ENCODE assay signal across 11 mouse cellular contexts in the genomic region with DNA sequence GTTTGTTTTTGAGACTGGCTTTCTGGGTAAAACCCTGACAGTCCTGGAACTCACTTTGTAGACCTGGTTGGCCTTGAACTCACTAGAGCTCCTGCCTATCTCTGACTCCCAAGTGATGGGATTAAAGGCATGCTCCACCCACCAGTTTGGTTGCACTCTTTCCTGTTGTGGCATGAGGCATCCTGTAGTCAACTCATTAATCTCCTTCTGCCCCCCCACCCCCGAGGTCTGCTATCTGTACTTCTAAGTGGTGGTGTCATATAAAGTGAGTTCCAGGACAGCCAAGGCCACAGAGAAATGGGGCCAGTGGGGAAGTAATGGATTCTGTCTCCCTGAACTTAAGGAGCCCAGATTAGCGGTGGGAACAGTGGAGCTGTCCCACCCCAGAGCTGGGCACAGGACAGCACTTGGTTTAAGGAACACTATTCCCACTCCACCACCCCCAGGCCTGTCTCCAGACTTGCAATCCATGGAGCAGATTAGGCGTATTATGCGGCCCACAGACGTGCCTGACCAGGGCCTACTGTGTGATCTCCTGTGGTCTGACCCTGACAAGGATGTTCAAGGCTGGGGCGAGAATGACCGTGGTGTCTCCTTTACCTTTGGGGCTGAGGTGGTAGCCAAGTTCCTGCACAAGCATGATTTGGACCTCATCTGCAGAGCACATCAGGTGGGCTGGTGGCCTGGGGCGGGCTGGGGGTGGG. TPM values are rescaled to one million over a fixed set of nuclear protein-coding genes. Genes with fewer than 3 reads are reported as not detected.
DNase-seq lines count a peak whose midpoint lies in the region; ATAC-seq and TF ChIP-seq lines count a peak whose summit lies in the region.
"Had no signal": no experiment of that assay in that cellular context is flagged by ENCODE, and none has a peak within 500 bp of the region (broad histone marks: within the 10 kb centered on the region; RNA-seq: fewer than 3 reads in every experiment).

No protein-coding gene starts in this region.

- H3K4me1 ChIP-seq in lung, embryonic 14.5 days (ENCODE audit: insufficient read depth): peaks cover 11% of the 10 kb centered on the region
- peaks cover 10% of the 10 kb centered on the region for H3K4me1 ChIP-seq in lung, adult 2 months (ENCODE audit: control insufficient read depth, insufficient read depth, low read length)
- H3K4me1 ChIP-seq in limb, embryonic 10.5 days: peaks cover 66% of the 10 kb centered on the region

- H3K9ac ChIP-seq in lung, embryonic 14.5 days: no peak overlapping the region

- intact Hi-C loops in gastrocnemius, adult 2 months (cut with DNase I): loop anchor here (5.0 kb wide), 1 partner anchor 67 kb away; the partner anchor contains the start of gene Aip
- intact Hi-C loops in gastrocnemius, postnatal 36 days (cut with DNase I): no loop called here

- H3K9me3 ChIP-seq in lung, embryonic 14.5 days (ENCODE audit: low read depth, low read length): no peaks in the 10 kb centered on the region
- no peaks in the 10 kb centered on the region for H3K9me3 ChIP-seq in limb, embryonic 10.5 days (replicated peaks)

- DNase-seq in gastrocnemius, adult 2 months: peak; percentile 10
- DNase-seq in gastrocnemius, postnatal 4 days (ENCODE audit: low spot score in 2 of 2): no peak
- no peak for DNase-seq in lung, embryonic 14.5 days
- DNase-seq in lung, adult 2 months: no peak
- DNase-seq in NIH3T3 (ENCODE audit: low read depth): peak; percentile 27
- DNase-seq in limb, embryonic 10.5 days (ENCODE audit: low spot score): no peak
- DNase-seq in retina, embryonic 14.5 days (ENCODE audit: low spot score): no peak
- DNase-seq in gastrocnemius, postnatal 36 days: no peak
- DNase-seq: gastrocnemius, postnatal 14 days; kidney, adult 11 months; lung, postnatal 36 days had no signal

- H3K27me3 ChIP-seq in lung, embryonic 14.5 days (ENCODE audit: insufficient read depth, low read length): no peaks in the 10 kb centered on the region
- no peaks in the 10 kb centered on the region for H3K27me3 ChIP-seq in limb, embryonic 10.5 days (ENCODE audit: low read depth, poor library complexity, severe bottlenecking)

- H3K36me3 ChIP-seq in lung, embryonic 14.5 days (ENCODE audit: insufficient read depth): peaks cover 56% of the 10 kb centered on the region
- H3K36me3 ChIP-seq in limb, embryonic 10.5 days: peaks cover 66% of the 10 kb centered on the region

- 79% methylated on average over 8 of the region's 8 CpGs for WGBS in lung, embryonic 14.5 days
- WGBS in lung, adult 2 months: 79% methylated on average over 8 of the region's 8 CpGs
- 89% methylated on average over 8 of the region's 8 CpGs for WGBS in limb, embryonic 10.5 days

- H3K4me3 ChIP-seq in gastrocnemius, adult 2 months: no peak overlapping the region
- H3K4me3 ChIP-seq in lung, embryonic 14.5 days (ENCODE audit: low read depth, low read length): no peak overlapping the region
- no peak overlapping the region for H3K4me3 ChIP-seq in lung, adult 2 months (replicated peaks; ENCODE audit: extremely low read depth, low read depth, low read length)
- H3K4me3 ChIP-seq in limb, embryonic 10.5 days: 0 out of 2 replicates have a peak overlapping the region, but pooled peaks have one; percentile 97

- H3K27ac ChIP-seq in gastrocnemius, adult 2 months: no peak overlapping the region
- no peak overlapping the region for H3K27ac ChIP-seq in lung, embryonic 14.5 days (ENCODE audit: low read depth)
- H3K27ac ChIP-seq in limb, embryonic 10.5 days: no peak overlapping the region

- TF ChIP-seq POLR2A in lung, adult 2 months (IDR thresholded peaks at IDR 0.05; ENCODE audit: borderline replicate concordance, extremely low read depth, low read depth, low read length): no peak

- no peak for ATAC-seq in lung, embryonic 14.5 days (ENCODE audit: insufficient read depth)

- peak overlapping the region; percentile 98; the same call in 1 of the 2 replicates for H3K4me2 ChIP-seq in lung, embryonic 14.5 days

- no peak for TF ChIP-seq CTCF in gastrocnemius, adult 2 months (IDR thresholded peaks at IDR 0.05)
- TF ChIP-seq CTCF in lung, embryonic 14.5 days (IDR thresholded peaks at IDR 0.05; ENCODE audit: low read depth): no peak
- no peak for TF ChIP-seq CTCF in lung, adult 2 months (IDR thresholded peaks at IDR 0.05; ENCODE audit: insufficient read depth, low read length)

RNA-seq across cellular contexts. Expression of gene Ppp1ca, which starts 2.3 kb away (rescaled TPM):
- 100 to 1,000 TPM; 201 to 214 TPM for total RNA-seq in gastrocnemius, adult 2 months (2021)
- 100 to 1,000 TPM; 432 to 472 TPM for total RNA-seq in gastrocnemius, postnatal 4 days (2021)
- polyA plus RNA-seq in lung, embryonic 14.5 days (2014; fragmentation: Nextera tagmentation; extraction: Ambion mirVana): 960 and 994 TPM in 2 replicates
- polyA plus RNA-seq in lung, adult 2 months (2012; rRNA removed): 373 and 384 TPM in 2 replicates
- 1,070 and 1,129 TPM in 2 replicates for polyA plus RNA-seq in limb, embryonic 10.5 days (2016; fragmentation: Nextera tagmentation; extraction: Ambion mirVana)
- total RNA-seq in gastrocnemius, postnatal 36 days (2021): 100 to 1,000 TPM; 196 to 211 TPM

RNA-seq across cellular contexts. Expression of gene Tbc1d10c, which starts 3.1 kb away (rescaled TPM):
- total RNA-seq in gastrocnemius, adult 2 months (2021): 1 to 10 TPM; 6.7 to 6.8 TPM
- 1 to 10 TPM; 5.1 to 5.2 TPM for total RNA-seq in gastrocnemius, postnatal 4 days (2021)
- 1.8 and 2.4 TPM in 2 replicates for polyA plus RNA-seq in lung, embryonic 14.5 days (2014; fragmentation: Nextera tagmentation; extraction: Ambion mirVana)
- 23.6 and 24.2 TPM in 2 replicates for polyA plus RNA-seq in lung, adult 2 months (2012; rRNA removed)
- 0.21 and 1.2 TPM in 2 replicates for polyA plus RNA-seq in limb, embryonic 10.5 days (2016; fragmentation: Nextera tagmentation; extraction: Ambion mirVana)
- 1 to 10 TPM; 4.7 to 5.6 TPM for total RNA-seq in gastrocnemius, postnatal 36 days (2021)

RNA-seq across cellular contexts. Expression of gene Rad9a, which starts 7.3 kb away (rescaled TPM):
- 1 to 10 TPM; 2.8 to 3.4 TPM for total RNA-seq in gastrocnemius, adult 2 months (2021)
- 1 to 10 TPM; 7.3 to 8.3 TPM for total RNA-seq in gastrocnemius, postnatal 4 days (2021)
- 42.1 and 47.4 TPM in 2 replicates for polyA plus RNA-seq in lung, embryonic 14.5 days (2014; fragmentation: Nextera tagmentation; extraction: Ambion mirVana)
- polyA plus RNA-seq in lung, adult 2 months (2012; rRNA removed): 32.3 and 36.9 TPM in 2 replicates
- polyA plus RNA-seq in limb, embryonic 10.5 days (2016; fragmentation: Nextera tagmentation; extraction: Ambion mirVana): 58.2 and 61.5 TPM in 2 replicates
- 1 to 10 TPM; 2.3 to 2.9 TPM for total RNA-seq in gastrocnemius, postnatal 36 days (2021)

RNA-seq across cellular contexts. Expression of gene Carns1, which starts 18.9 kb away (rescaled TPM):
- 10 to 100 TPM; 23.1 to 25.9 TPM for total RNA-seq in gastrocnemius, adult 2 months (2021)
- total RNA-seq in gastrocnemius, postnatal 4 days (2021): 10 to 100 TPM; 65.5 to 69.4 TPM
- polyA plus RNA-seq in lung, embryonic 14.5 days (2014; fragmentation: Nextera tagmentation; extraction: Ambion mirVana): 1.7 and 2.5 TPM in 2 replicates
- polyA plus RNA-seq in lung, adult 2 months (2012; rRNA removed): 7.9 and 14.4 TPM in 2 replicates
- 3.2 and 3.3 TPM in 2 replicates for polyA plus RNA-seq in limb, embryonic 10.5 days (2016; fragmentation: Nextera tagmentation; extraction: Ambion mirVana)
- total RNA-seq in gastrocnemius, postnatal 36 days (2021): 10 to 100 TPM; 26.0 to 26.2 TPM

RNA-seq across cellular contexts. Expression of gene Clcf1, which starts 19.9 kb away (rescaled TPM):
- total RNA-seq in gastrocnemius, adult 2 months (2021): under 1 TPM; 0.38 to 0.89 TPM
- 1 to 10 TPM; 1.6 to 2.7 TPM for total RNA-seq in gastrocnemius, postnatal 4 days (2021)
- polyA plus RNA-seq in lung, embryonic 14.5 days (2014; fragmentation: Nextera tagmentation; extraction: Ambion mirVana): 4.4 and 5.0 TPM in 2 replicates
- 34.0 and 42.0 TPM in 2 replicates for polyA plus RNA-seq in lung, adult 2 months (2012; rRNA removed)
- 4.3 and 6.0 TPM in 2 replicates for polyA plus RNA-seq in limb, embryonic 10.5 days (2016; fragmentation: Nextera tagmentation; extraction: Ambion mirVana)
- total RNA-seq in gastrocnemius, postnatal 36 days (2021): under 1 TPM; 0.52 to 0.61 TPM

Comparison
In these comparisons a context has a peak if more than half of its experiments do, and no peak if none do; other contexts are left out.
1. DNase-seq: peak in gastrocnemius, adult 2 months (single experiment) and NIH3T3 (single experiment); none in gastrocnemius, postnatal 4 days (0 of 2), lung, embryonic 14.5 days (single experiment), lung, adult 2 months (single experiment), limb, embryonic 10.5 days (single experiment), retina, embryonic 14.5 days (single experiment) and gastrocnemius, postnatal 36 days (0 of 2).